Mouse (Mus musculus) limb, embryonic 15.5 days (tissue): Measurements from ENCODE around the gene Bhlhe41. TPM values are rescaled to one million over a fixed set of nuclear protein-coding genes. Genes with fewer than 3 reads are reported as not detected.
A peak's percentile ranks its signal among the peaks of the same experiment; 100 is the strongest.

Experiments used
- ATAC-seq: fragments of 200-750 bp; cut with Nextera tagmentation; 2 replicates; pipeline ENCODE4 v1.8.0; 2017; ENCODE audit warnings: low read depth, moderate TSS enrichment; ENCODE audit not compliant: insufficient number of reproducible peaks, low FRiP score, low TSS enrichment
- H3K27ac ChIP-seq: fragments of 300-500 bp; sonication (generic); 2 replicates; pipeline ENCODE4 v1.5.1; 2015; ENCODE audit warnings: moderate library complexity, mild to moderate bottlenecking, inconsistent platforms
- H3K27me3 ChIP-seq: fragments of 300-500 bp; sonication (generic); 2 replicates; pipeline ENCODE4 v1.6.1; 2015; ENCODE audit warnings: inconsistent platforms
- H3K36me3 ChIP-seq: fragments of 300-500 bp; sonication (generic); 2 replicates; pipeline ENCODE4 v1.6.1; 2015; ENCODE audit warnings: inconsistent platforms
- H3K4me1 ChIP-seq: fragments of 300-500 bp; sonication (generic); 2 replicates; pipeline ENCODE4 v1.6.1; 2015; ENCODE audit warnings: inconsistent platforms
- H3K4me2 ChIP-seq: fragments of 300-500 bp; sonication (generic); 2 replicates; pipeline ENCODE4 v1.6.1; 2015; ENCODE audit warnings: mild to moderate bottlenecking, inconsistent platforms
- H3K4me3 ChIP-seq: fragments of 300-500 bp; sonication (generic); 2 replicates; pipeline ENCODE4 v1.5.1; 2015; ENCODE audit warnings: mild to moderate bottlenecking, inconsistent platforms
- H3K9ac ChIP-seq: fragments of 300-500 bp; sonication (generic); 2 replicates; pipeline ENCODE4 v1.6.1; 2015; ENCODE audit warnings: inconsistent platforms
- H3K9me3 ChIP-seq: fragments of 300-500 bp; sonication (generic); 2 replicates; pipeline ENCODE4 v1.6.1; 2016; ENCODE audit warnings: inconsistent platforms
- WGBS: fragments of 180-500 bp; shearing (Covaris S2); methylation state at CpG from one replicate; pipeline ENCODE4 v1.1.7; 2015; 5-methylcytosine and 5-hydroxymethylcytosine counted together
- polyA plus RNA-seq: library from polyadenylated mRNA; unstranded; fragments of >200 nt; fragmentation: Nextera tagmentation; extraction: Ambion mirVana; gene quantifications from 2 replicates; pipeline ENCODE4 v1.2.1, GENCODE M21; 2015

The Bhlhe41 gene
- 2.2 and 3.0 TPM in 2 replicates for polyA plus RNA-seq

DNA sequence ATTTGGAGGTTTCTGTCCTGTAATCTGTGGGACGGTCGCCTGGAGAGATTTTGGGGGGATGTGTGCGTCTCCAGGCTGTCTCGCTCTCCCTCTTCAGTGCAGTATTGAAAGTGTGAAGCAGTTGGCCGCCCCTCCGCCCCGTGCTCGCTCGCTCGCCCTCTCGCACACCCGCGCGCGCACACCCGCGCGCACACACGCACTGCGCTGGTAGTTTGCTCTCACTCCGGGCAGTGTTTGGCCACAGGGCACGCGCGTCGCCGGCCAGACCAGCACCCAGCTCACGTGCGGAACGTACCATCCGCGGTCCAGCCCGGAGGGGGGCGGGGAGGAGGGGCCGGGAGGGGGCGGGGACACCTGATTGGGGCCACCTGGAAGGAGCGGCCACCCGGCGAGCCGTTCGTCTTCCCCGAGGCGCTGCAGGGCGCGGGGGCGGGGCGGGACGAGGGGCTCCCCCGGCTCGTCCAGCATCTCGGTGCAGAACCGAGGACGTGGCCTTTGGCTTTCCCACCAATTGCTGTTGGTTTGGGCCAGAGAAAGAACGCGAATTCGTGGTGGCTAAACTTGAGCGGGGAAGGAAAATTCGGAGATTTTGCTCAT lies at the start of gene Bhlhe41:
Bhlhe41 (minus strand) TSS at position 270 of the 597 bp plus-strand sequence.
- peak within 1 kb of the TSS; percentile 57 for H3K9ac ChIP-seq
- peak; percentile 46 for ATAC-seq
- H3K27me3 ChIP-seq = peaks cover 53% of the 10 kb centered on the region
- WGBS = under 1% methylated on average over 51 of the region's 57 CpGs
- no peaks in the 10 kb centered on the region for H3K36me3 ChIP-seq
- peaks cover 44% of the 10 kb centered on the region for H3K4me1 ChIP-seq
- no peaks in the 10 kb centered on the region for H3K9me3 ChIP-seq
- peak within 1 kb of the TSS; percentile 61 for H3K4me3 ChIP-seq
- peak within 1 kb of the TSS; percentile 75 for H3K27ac ChIP-seq
- H3K4me2 ChIP-seq = peak within 1 kb of the TSS; percentile 100

GRCm38 (mm10) chr6:145912232-145912631 lies 46.9 kb upstream of the Bhlhe41 start:
- ATAC-seq = no peak
- H3K9ac ChIP-seq = no peak overlapping the region
- H3K4me1 ChIP-seq = no peaks in the 10 kb centered on the region
- H3K9me3 ChIP-seq = no peaks in the 10 kb centered on the region
- no peaks in the 10 kb centered on the region for H3K27me3 ChIP-seq
- no peak overlapping the region for H3K4me2 ChIP-seq
- no peak overlapping the region for H3K27ac ChIP-seq
- H3K4me3 ChIP-seq = no peak overlapping the region
- H3K36me3 ChIP-seq = no peaks in the 10 kb centered on the region

DNA sequence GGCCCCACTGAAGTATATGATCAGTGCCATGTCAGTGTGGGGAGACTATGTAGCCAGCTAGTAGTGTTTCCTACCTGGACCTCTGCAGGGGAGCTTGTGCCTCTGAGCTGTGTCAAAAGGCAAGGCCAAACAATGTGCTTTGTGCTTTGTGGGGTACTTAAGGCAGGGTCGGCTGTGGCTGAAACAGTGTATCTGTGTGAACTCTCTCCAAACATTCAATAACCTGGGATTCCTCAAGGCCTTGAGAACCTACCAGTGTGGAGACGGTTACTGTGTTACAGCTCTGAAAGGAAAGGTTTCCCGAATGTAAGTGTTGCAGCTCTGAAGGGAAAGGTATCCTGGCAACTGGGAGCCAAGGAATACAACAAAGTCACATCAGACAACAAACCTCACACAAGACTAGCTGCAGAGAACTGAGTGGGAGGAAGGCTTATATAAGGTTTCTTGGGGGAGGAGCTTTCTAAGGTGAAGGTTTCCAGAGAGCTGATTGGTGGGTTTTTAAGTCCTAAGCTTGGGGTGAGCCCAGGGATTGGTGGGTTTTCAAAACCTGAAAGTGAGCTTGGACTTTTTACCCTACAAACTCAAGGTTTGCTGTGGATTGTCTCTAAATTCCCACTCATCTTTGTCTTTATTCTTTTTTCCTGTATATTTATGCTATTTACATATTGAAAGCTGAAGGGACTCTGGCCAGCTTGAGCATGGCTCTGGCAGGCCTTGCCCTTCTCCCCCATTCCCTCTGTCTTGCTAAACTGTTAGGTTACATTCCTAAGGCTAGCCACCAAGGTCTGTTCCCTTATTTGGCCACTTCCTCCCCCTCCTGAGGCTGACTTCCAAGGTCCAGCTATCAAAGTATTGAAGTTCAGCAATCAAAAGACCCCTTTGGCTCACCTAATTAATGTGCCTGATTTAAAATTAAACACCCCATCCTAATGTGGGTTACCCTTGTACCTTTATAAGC lies 45.4 kb upstream of the Bhlhe41 start:
- 81% methylated on average over 3 of the region's 3 CpGs for WGBS

GRCm38 (mm10) chr6:145909943-145910342 lies 44.6 kb upstream of the Bhlhe41 start:
- no peaks in the 10 kb centered on the region for H3K36me3 ChIP-seq
- 57% methylated on average over 4 of the region's 4 CpGs for WGBS
- H3K27ac ChIP-seq = no peak overlapping the region
- no peaks in the 10 kb centered on the region for H3K9me3 ChIP-seq
- H3K4me2 ChIP-seq = no peak overlapping the region
- H3K9ac ChIP-seq = no peak overlapping the region
- no peak for ATAC-seq
- H3K4me1 ChIP-seq = no peaks in the 10 kb centered on the region
- H3K4me3 ChIP-seq = no peak overlapping the region
- H3K27me3 ChIP-seq = no peaks in the 10 kb centered on the region

More for the DNA sequence above, 45.4 kb upstream of the Bhlhe41 start:
- H3K9me3 ChIP-seq = no peaks in the 10 kb centered on the region
- no peak for ATAC-seq
- no peak overlapping the region for H3K4me3 ChIP-seq
- H3K27ac ChIP-seq = no peak overlapping the region
- no peaks in the 10 kb centered on the region for H3K36me3 ChIP-seq
- H3K4me1 ChIP-seq = no peaks in the 10 kb centered on the region
- H3K9ac ChIP-seq = no peak overlapping the region
- no peaks in the 10 kb centered on the region for H3K27me3 ChIP-seq
- H3K4me2 ChIP-seq = no peak overlapping the region

- Histone ChIP-seq H3K4me2 (no peak overlapping the region), H3K27ac (no peak overlapping the region), H3K4me3 (no peak overlapping the region), H3K9ac (no peak overlapping the region), H3K4me1 (no peaks in the 10 kb centered on the region), H3K9me3 (no peaks in the 10 kb centered on the region), H3K27me3 (no peaks in the 10 kb centered on the region), H3K36me3 (no peaks in the 10 kb centered on the region)
- 63% methylated on average over 7 of the region's 7 CpGs for WGBS
- no peak for ATAC-seq
Observed at GRCm38 (mm10) chr6:145906096-145906890, 40.9 kb upstream of the Bhlhe41 start.

DNA sequence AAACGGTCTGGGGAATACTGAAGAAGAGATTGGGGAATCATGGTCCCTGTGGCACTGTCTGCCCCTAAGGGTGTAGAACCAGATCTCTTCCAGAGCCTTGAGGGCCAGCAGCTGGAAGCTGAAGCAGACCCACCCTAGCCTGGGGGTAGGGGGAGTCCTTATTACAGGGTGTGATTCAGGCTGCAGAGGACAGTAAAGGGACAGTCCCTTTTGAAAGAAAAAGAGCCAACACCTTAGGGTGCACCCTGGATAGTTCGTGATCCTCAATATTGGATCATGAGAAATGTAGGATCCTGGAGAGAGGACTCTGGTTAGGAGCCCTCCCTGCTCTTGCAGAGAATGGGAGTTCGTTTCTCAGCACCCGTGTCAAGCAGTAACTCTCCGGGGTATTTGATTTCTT lies 39.3 kb upstream of the Bhlhe41 start:
- no peak for ATAC-seq
- H3K4me2 ChIP-seq = no peak overlapping the region
- H3K9ac ChIP-seq = no peak overlapping the region
- no peaks in the 10 kb centered on the region for H3K4me1 ChIP-seq
- no peaks in the 10 kb centered on the region for H3K9me3 ChIP-seq
- no peak overlapping the region for H3K27ac ChIP-seq
- H3K4me3 ChIP-seq = no peak overlapping the region
- H3K36me3 ChIP-seq = no peaks in the 10 kb centered on the region
- 67% methylated on average over 5 of the region's 5 CpGs for WGBS
- no peaks in the 10 kb centered on the region for H3K27me3 ChIP-seq

GRCm38 (mm10) chr6:145904169-145904568 lies 38.8 kb upstream of the Bhlhe41 start:
- no peaks in the 10 kb centered on the region for H3K4me1 ChIP-seq

DNA sequence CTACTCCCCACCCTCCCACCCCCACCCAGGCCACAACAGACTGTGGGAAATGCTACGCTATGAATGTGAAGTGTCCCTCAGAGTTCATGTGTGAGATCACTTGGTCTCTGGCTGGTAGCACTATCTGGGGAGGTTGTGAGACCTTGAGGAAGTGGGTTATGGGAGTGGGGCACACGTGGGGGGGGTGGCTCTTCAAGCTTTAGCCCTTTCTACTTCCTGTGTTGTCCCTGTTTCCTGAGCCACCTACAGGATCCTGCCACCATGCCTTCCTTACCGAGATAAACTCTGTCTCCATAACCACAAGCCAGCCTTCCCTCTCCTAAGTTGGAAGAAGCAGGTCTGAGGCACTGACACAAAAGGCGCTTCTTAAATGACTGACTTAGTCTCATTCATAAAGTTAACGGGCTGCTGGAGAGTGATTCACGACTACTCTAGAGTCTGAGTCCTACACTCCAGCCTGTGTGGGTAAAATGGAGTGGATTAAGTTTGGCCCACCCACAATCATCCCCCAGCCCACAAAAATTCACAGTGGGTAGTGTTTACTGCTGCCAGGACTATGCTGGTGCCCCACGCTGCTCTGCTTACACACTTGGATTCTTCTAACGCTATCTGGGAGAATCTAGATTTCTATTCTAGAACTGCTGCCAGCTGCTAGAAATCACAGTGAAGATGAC lies 29.4 kb upstream of the Bhlhe41 start:
- Histone ChIP-seq H3K9ac (no peak overlapping the region), H3K36me3 (no peaks in the 10 kb centered on the region), H3K9me3 (no peaks in the 10 kb centered on the region), H3K4me3 (no peak overlapping the region), H3K27me3 (no peaks in the 10 kb centered on the region), H3K4me2 (no peak overlapping the region), H3K27ac (no peak overlapping the region; the same call in 1 of the 2 replicates), H3K4me1 (no peaks in the 10 kb centered on the region; the same call in 1 of the 2 replicates)
- no peak for ATAC-seq
- 47% methylated on average over 8 of the region's 8 CpGs for WGBS

More at GRCm38 (mm10) chr6:145904169-145904568, 38.8 kb upstream of the Bhlhe41 start:
- ATAC-seq = no peak
- Histone ChIP-seq H3K9ac (no peak overlapping the region), H3K4me3 (no peak overlapping the region), H3K36me3 (no peaks in the 10 kb centered on the region), H3K4me2 (no peak overlapping the region), H3K27me3 (no peaks in the 10 kb centered on the region), H3K27ac (no peak overlapping the region), H3K9me3 (no peaks in the 10 kb centered on the region)
- WGBS = 95% methylated on average over 5 of the region's 5 CpGs

DNA sequence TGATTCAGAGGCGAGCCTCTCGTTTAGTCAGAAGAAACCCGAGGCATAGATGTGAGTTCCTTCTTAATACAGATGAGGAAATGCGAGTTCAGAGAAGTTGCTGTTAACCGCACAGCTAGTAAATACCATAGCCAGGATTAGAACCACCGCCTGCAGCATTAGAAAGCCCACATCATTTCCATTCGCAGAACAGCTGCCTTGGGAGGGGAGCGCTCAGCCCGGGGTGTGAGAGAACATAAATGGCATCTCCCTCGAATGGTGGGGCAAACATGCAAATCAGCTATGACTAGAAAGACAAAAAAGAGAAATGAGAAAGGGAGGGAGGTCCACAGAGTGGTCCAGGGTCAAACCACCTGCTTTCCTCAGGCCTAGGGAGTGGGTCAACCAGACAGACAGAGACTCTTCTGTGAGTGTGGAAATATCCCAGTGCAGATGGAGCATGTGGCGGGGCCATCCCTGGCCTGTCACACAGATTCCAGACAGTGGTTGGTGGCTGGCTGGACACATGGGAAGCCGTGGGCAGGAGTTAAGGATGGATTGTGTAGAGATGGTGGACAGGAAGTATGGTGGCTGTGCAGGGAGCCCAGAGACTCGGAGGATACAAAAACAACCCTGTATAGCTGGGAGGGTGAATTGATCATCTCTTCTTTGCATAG lies 28.1 kb upstream of the Bhlhe41 start:
- no peak for ATAC-seq
- no peaks in the 10 kb centered on the region for H3K27me3 ChIP-seq
- no peaks in the 10 kb centered on the region for H3K36me3 ChIP-seq
- 78% methylated on average over 13 of the region's 13 CpGs for WGBS
- H3K4me1 ChIP-seq = no peaks in the 10 kb centered on the region; the same call in 1 of the 2 replicates
- no peaks in the 10 kb centered on the region for H3K9me3 ChIP-seq
- no peak overlapping the region for H3K4me2 ChIP-seq
- no peak overlapping the region for H3K27ac ChIP-seq
- H3K9ac ChIP-seq = no peak overlapping the region
- no peak overlapping the region for H3K4me3 ChIP-seq

DNA sequence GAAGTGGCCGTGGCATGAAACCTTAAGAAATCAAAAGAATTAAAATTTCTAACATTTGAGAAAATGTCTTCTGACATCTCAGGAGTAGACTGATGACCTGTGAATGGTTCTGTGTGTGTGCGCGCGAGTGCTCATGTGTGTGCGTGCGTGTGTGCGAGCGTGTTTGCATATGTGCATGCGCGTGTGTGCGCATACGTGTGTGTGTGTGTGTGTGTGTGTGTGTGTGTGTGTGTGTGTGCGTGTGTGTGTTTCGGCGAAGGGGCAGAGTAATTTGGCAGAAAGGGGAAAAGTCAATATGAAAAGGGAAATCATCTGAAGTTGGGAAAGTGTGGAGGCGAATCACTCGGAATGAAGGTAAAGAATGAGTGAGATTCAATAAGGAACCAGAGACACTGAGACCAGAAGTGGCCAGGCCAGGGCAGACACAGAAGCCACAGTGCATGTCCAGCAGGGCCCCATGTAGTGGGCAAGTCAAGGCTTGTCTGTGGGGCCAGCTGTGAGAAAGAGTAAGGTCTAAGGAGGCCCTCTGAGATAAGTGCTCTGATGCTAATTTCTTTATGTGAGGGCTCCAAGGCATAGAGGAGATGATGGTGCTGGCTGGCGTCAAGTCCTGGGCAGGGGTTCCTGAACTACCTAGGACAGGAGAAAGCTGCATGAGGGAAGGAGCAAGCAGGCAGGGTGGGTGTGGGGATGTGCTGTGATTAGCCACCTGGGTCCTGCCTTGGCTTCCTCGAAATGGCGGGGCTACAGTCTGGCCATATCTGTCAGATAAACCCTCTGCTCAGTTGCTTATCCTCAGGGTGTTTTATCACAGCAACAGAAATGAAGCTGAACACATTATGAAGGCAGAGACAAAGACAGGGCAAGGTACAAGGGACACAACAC lies 27.3 kb upstream of the Bhlhe41 start:
- 93% methylated on average over 20 of the region's 20 CpGs for whole genome bisulfite sequencing
- Histone ChIP-seq H3K27ac (no peak overlapping the region), H3K36me3 (no peaks in the 10 kb centered on the region), H3K4me2 (no peak overlapping the region), H3K9ac (no peak overlapping the region), H3K4me1 (no peaks in the 10 kb centered on the region; the same call in 1 of the 2 replicates), H3K4me3 (no peak overlapping the region), H3K9me3 (no peaks in the 10 kb centered on the region), H3K27me3 (no peaks in the 10 kb centered on the region)
- no peak for ATAC-seq
